Mouse (Mus musculus) ES-Bruce4 (cell line): Measurements from ENCODE around the gene Bcl10. TPM values are rescaled to one million over a fixed set of nuclear protein-coding genes. Genes with fewer than 3 reads are reported as not detected.

Experiments used
- H3K27ac ChIP-seq: 2 replicates; pipeline ENCODE4 v1.5.1; 2012; ENCODE audit warnings: low read length, inconsistent platforms; ENCODE audit not compliant: insufficient read depth
- H3K27me3 ChIP-seq: 2 replicates; pipeline ENCODE4 v1.6.1; 2012; ENCODE audit warnings: mild to moderate bottlenecking, low read length, inconsistent platforms; ENCODE audit not compliant: control insufficient read depth, poor library complexity, insufficient read depth, severe bottlenecking
- H3K36me3 ChIP-seq: 2 replicates; pipeline ENCODE4 v1.6.1; 2012; ENCODE audit warnings: inconsistent platforms, mild to moderate bottlenecking, low read length, moderate library complexity; ENCODE audit not compliant: control insufficient read depth, poor library complexity, insufficient read depth, severe bottlenecking
- H3K4me1 ChIP-seq: one replicate; pipeline ENCODE4 v1.8.1; 2011; ENCODE audit warnings: low read length; ENCODE audit not compliant: control insufficient read depth, insufficient read depth
- H3K4me3 ChIP-seq: 2 replicates; pipeline ENCODE4 v1.5.1; 2011; ENCODE audit warnings: low read depth, mild to moderate bottlenecking, low read length
- H3K9ac ChIP-seq: 2 replicates; pipeline ENCODE4 v1.6.1; 2012; ENCODE audit warnings: low read depth, mild to moderate bottlenecking, inconsistent platforms; ENCODE audit not compliant: poor library complexity, severe bottlenecking
- H3K9me3 ChIP-seq: replicated peaks from 2 replicates; pipeline ENCODE4 v1.6.1; 2012; ENCODE audit warnings: mild to moderate bottlenecking, low read length, inconsistent platforms; ENCODE audit not compliant: control insufficient read depth, poor library complexity, insufficient read depth, severe bottlenecking
- CTCF ChIP-seq: IDR thresholded peaks from one replicate; pipeline ENCODE4 v1.8.1; 2011; ENCODE audit warnings: low read depth, low read length
- EP300 ChIP-seq: IDR thresholded peaks from 2 replicates; pipeline ENCODE4 v1.6.1; 2011; ENCODE audit warnings: low read depth, low read length; ENCODE audit not compliant: insufficient read depth
- POLR2A ChIP-seq: IDR thresholded peaks from one replicate; pipeline ENCODE4 v1.8.1; 2011; ENCODE audit warnings: low read length; ENCODE audit not compliant: insufficient read depth
- polyA plus RNA-seq: library from polyadenylated mRNA; stranded (reverse); fragments of >200 nt; gene quantifications from 2 replicates; pipeline ENCODE4 v1.2.4, GENCODE M21; 2011; ENCODE audit warnings: low read depth; ENCODE audit not compliant: missing spikeins, insufficient read depth, insufficient read length

Bcl10 gene
- polyA plus RNA-seq, 1 experiment, result 43.2 TPM

DNA sequence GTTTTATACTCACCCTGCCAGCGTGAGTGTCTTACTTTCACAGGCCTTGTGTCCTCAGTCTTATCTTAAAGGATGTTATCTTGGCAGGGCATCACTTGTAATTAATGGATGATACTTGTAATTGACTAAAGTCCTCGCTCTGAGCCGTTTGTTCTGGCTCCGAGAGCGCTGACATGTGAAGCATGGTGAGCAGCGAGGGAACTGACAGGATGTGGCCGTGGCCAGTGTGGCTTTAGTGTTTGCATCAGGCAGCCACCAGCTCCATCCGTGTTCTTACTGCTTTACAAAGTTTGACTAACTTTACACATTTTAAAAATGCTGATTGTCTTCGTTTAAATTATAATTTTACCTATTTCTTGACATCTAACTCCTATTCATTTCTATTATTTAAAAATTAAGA lies 11.2 kb downstream of the Bcl10 start:
- Histone ChIP-seq H3K27ac (no peak overlapping the region), H3K36me3 (peaks cover 22% of the 10 kb centered on the region), H3K4me1 (no peaks in the 10 kb centered on the region), H3K9me3 (no peaks in the 10 kb centered on the region), H3K4me3 (no peak overlapping the region), H3K9ac (no peak overlapping the region), H3K27me3 (no peaks in the 10 kb centered on the region)
- TF ChIP-seq POLR2A (no peak), EP300 (no peak), CTCF (no peak)

DNA sequence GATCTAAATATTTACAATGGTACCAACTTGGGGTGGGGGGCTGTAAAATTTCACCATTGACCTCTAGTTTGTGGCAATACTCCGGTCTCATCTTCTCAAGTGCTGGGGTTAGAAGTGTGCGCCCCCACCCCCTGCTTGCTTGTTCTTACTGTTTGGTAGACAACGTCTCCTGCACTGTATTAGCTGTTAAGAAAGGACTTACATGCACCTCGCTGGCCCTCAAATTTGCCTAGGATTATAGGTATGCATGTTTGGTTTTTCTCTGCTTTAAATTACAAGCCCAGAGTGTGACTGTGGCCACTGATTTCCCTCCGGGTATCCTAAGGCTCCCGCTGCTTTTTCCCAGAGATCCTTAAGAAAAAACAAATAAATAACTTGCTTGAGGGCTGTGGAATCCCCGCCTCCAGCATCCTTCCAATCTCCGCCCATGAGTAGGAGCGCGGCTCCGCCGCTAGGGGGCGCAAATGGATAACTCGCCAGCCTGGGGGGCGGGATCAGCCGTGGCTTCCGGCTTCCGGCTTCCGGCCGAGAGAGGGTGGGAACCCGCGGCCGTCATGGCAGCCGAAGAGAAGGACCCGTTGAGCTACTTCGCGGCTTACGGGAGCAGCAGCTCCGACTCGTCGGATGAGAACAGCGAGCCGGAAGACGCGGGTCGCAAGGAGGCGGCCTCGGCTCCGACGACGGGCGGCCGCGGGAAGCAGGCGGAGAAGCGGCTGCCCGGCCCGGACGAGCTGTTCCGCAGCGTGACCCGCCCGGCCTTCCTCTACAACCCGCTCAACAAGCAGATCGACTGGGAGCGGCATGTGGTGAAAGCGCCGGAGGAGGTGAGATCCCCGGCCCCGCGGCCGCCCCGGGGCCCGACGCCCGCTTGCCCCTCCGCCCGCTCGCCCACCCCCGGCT lies 15.2 kb downstream of the Bcl10 start, which contains the start of gene 2410004B18Rik:
TSS of gene 2410004B18Rik (plus strand) at position 510 of the 900 bp plus-strand sequence.
- no peak within 1 kb of the TSS for H3K27ac ChIP-seq
- no peaks in the 10 kb centered on the region for H3K9me3 ChIP-seq
- peak within 1 kb of the TSS; percentile 98 for H3K9ac ChIP-seq
- no peaks in the 10 kb centered on the region for H3K27me3 ChIP-seq
- peaks cover 1% of the 10 kb centered on the region for H3K4me1 ChIP-seq
- H3K4me3 ChIP-seq, result peak within 1 kb of the TSS; percentile 97
- peaks cover 24% of the 10 kb centered on the region for H3K36me3 ChIP-seq
- TF ChIP-seq EP300 (no peak), CTCF (peak; percentile 79)

GRCm38 (mm10) chr3:145938405-145939349 lies 16.1 kb downstream of the Bcl10 start:
- no peaks in the 10 kb centered on the region for H3K9me3 ChIP-seq
- no peak overlapping the region for H3K27ac ChIP-seq

GRCm38 (mm10) chr3:145939402-145939801 lies 16.8 kb downstream of the Bcl10 start:
- TF ChIP-seq EP300 (no peak), CTCF (no peak), POLR2A (no peak)
- Histone ChIP-seq H3K36me3 (peaks cover 28% of the 10 kb centered on the region), H3K4me1 (peaks cover 1% of the 10 kb centered on the region)

More at GRCm38 (mm10) chr3:145938405-145939349, 16.1 kb downstream of the Bcl10 start:
- TF ChIP-seq POLR2A (no peak), CTCF (no peak), EP300 (no peak)
- H3K4me3 ChIP-seq, result peak overlapping the region; percentile 97
- H3K4me1 ChIP-seq, result peaks cover 1% of the 10 kb centered on the region
- H3K36me3 ChIP-seq, result peaks cover 24% of the 10 kb centered on the region
- no peaks in the 10 kb centered on the region for H3K27me3 ChIP-seq
- H3K9ac ChIP-seq, result peak overlapping the region; percentile 98

DNA sequence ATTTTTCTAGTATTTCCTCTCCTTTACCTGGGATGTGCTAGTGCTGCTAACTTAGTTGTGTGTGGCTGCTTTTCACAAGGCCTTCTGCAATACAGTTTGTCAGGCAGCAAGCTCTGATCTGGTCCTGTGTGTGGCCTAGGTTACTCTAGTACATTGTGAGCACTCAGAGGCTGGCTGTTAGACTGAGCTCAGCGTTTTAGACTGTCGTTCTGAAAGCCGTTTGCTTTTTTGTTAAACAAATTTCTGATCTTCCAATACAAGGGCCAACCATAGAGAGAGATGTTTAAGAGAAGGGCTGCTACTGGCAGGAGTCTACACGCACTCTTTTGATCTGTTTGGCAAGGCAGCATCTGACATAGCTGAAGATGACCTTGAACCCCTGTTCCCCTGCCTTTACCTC lies 17.4 kb downstream of the Bcl10 start:
- Histone ChIP-seq H3K27ac (no peak overlapping the region), H3K4me3 (no peak overlapping the region), H3K9ac (no peak overlapping the region), H3K9me3 (no peaks in the 10 kb centered on the region), H3K4me1 (peaks cover 1% of the 10 kb centered on the region), H3K27me3 (no peaks in the 10 kb centered on the region), H3K36me3 (peaks cover 33% of the 10 kb centered on the region)
- TF ChIP-seq CTCF, result no peak
- no peak for TF ChIP-seq EP300
- TF ChIP-seq POLR2A, result no peak

More at GRCm38 (mm10) chr3:145939402-145939801, 16.8 kb downstream of the Bcl10 start:
- 0 out of 2 replicates have a peak overlapping the region, but pooled peaks have one; percentile 47 for H3K9ac ChIP-seq
- no peaks in the 10 kb centered on the region for H3K9me3 ChIP-seq
- no peaks in the 10 kb centered on the region for H3K27me3 ChIP-seq
- no peak overlapping the region for H3K27ac ChIP-seq
- H3K4me3 ChIP-seq, result peak overlapping the region; percentile 49
